Mouse (Mus musculus) adrenal gland, postnatal 36 days (tissue): Measurements from ENCODE around the gene Nrarp. TPM values are rescaled to one million over a fixed set of nuclear protein-coding genes. Genes with fewer than 3 reads are reported as not detected.

Experiments used
- DNase-seq, 2 experiments: peaks; one replicate each; pipeline ENCODE4 v3.0.0; 2021; ENCODE audit warnings: mixed read lengths in 1 of 2
- long read RNA-seq, 2 experiments: library from polyadenylated mRNA; stranded (forward); transcript quantifications; one replicate each; pipeline ENCODE4 v2.0.0; 2021; ENCODE audit warnings: borderline sequencing depth in 2 of 2
- total RNA-seq, 2 experiments: library from RNA; stranded (reverse); gene quantifications; 2 replicates each; pipeline ENCODE4 v1.2.3; 2021

Nrarp gene
- 1 to 10 TPM; 2.1 to 2.3 TPM for total RNA-seq
- long read RNA-seq, experiment 1, partial matches to known transcripts = 0 of 4 reads
- long read RNA-seq, experiment 1, other reads (novel, unspliced or antisense) = 0 of 4 reads
- long read RNA-seq, experiment 2, partial matches to known transcripts = 0 of 4 reads
- long read RNA-seq, experiment 2, other reads (novel, unspliced or antisense) = 0 of 4 reads

- DNase-seq = peak; percentile 94 to 96
These were observed at the start of gene Nrarp for GRCm38 (mm10) chr2:25180478-25180903. TSS of gene Nrarp (plus strand) at chr2:25180758.

- DNase-seq = no peak
These were observed 49.0 kb upstream of the Nrarp start for GRCm38 (mm10) chr2:25131601-25132000.

- DNase-seq = no peak
These were observed 42.7 kb upstream of the Nrarp start for GRCm38 (mm10) chr2:25137832-25138231.

- DNase-seq = no peak
These were observed 39.4 kb upstream of the Nrarp start for GRCm38 (mm10) chr2:25141185-25141584.

- no peak for DNase-seq
These were observed 38.6 kb upstream of the Nrarp start for GRCm38 (mm10) chr2:25141921-25142320.

GRCm38 (mm10) chr2:25145346-25145745, 35.2 kb upstream of the Nrarp start:
- peak; percentile 89 to 92 for DNase-seq

GRCm38 (mm10) chr2:25147398-25147797, 33.2 kb upstream of the Nrarp start:
- no peak for DNase-seq

- no peak for DNase-seq
These were observed 32.7 kb upstream of the Nrarp start for GRCm38 (mm10) chr2:25147892-25148291.

- peak; percentile 61 to 71 for DNase-seq
These were observed 30.9 kb upstream of the Nrarp start for GRCm38 (mm10) chr2:25149643-25150042.

GRCm38 (mm10) chr2:25151280-25151956, 29.1 kb upstream of the Nrarp start:
- no peak for DNase-seq

GRCm38 (mm10) chr2:25156177-25156576, 24.4 kb upstream of the Nrarp start:
- DNase-seq = no peak

GRCm38 (mm10) chr2:25156990-25157389, 23.6 kb upstream of the Nrarp start:
- DNase-seq = no peak

- peak in 1 of 2 experiments; percentile 73 for DNase-seq
These were observed 22.9 kb upstream of the Nrarp start for GRCm38 (mm10) chr2:25157655-25158054.

- DNase-seq = no peak
These were observed 13.1 kb upstream of the Nrarp start for GRCm38 (mm10) chr2:25167481-25167880.

- peak; percentile 74 to 86 for DNase-seq
These were observed 12.5 kb upstream of the Nrarp start for GRCm38 (mm10) chr2:25167919-25168664.

- no peak for DNase-seq
These were observed 11.9 kb upstream of the Nrarp start for GRCm38 (mm10) chr2:25168665-25168978.

GRCm38 (mm10) chr2:25169778-25170177, 10.8 kb upstream of the Nrarp start:
- no peak for DNase-seq

GRCm38 (mm10) chr2:25170326-25171100, 10.0 kb upstream of the Nrarp start:
- no peak for DNase-seq

- no peak for DNase-seq
These were observed 9.3 kb upstream of the Nrarp start for GRCm38 (mm10) chr2:25171101-25171768.

GRCm38 (mm10) chr2:25171769-25172153, 8.8 kb upstream of the Nrarp start:
- DNase-seq = no peak

GRCm38 (mm10) chr2:25172629-25173028, 7.9 kb upstream of the Nrarp start:
- peak; percentile 45 to 59 for DNase-seq

- no peak for DNase-seq
These were observed 6.7 kb upstream of the Nrarp start for GRCm38 (mm10) chr2:25173821-25174220.
